Mouse (Mus musculus) E14TG2a.4 (cell line): ENCODE measurements around the gene Mtus2.

Experiments used
- CTCF ChIP-seq: conservative IDR thresholded peaks from 2 replicates; pipeline ENCODE4 v1.5.1; 2014; ENCODE audit warnings: low read length
- NANOG ChIP-seq: IDR thresholded peaks from 2 replicates; pipeline ENCODE4 v1.6.1; 2014; ENCODE audit warnings: borderline replicate concordance, low read length, mixed read lengths
- POU5F1 ChIP-seq: IDR thresholded peaks from 2 replicates; pipeline ENCODE4 v1.6.1; 2014; ENCODE audit warnings: low read length, borderline replicate concordance

DNA sequence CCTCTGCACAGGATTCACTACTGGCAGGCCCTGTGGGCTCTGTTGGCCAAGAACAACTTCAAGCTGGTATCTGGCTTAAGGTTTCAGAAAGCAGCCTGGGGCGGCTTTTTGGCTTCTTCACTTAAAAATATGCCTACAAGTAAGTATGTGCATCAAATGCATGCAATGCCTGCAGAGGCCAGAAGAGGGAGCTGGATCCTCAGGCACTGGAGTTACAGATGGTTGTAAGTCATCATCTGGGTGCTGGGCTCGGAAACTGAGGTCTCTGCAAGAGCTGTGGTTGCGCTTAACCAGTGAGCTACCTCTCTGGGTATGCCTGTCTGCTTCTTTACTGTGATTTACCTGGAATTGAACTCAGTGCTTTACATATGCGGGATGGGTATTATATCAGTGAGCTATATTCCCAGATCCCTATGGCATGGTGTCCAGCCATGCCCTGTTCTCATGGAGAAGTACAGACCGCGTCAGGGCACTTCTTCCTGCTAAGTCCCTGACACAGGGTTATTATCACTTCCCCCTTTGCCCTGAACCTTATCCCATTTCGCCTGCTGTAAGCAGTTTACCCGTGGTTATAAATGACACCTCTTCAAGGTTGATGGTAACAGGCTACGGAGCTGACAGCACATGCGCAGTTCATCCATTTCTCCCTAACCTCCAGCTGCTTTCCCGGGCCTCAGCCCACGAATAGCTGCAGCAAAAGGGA, 46.2 kb upstream of the Mtus2 start:
- peak; percentile 87 for TF ChIP-seq CTCF
- no peak for TF ChIP-seq POU5F1
- TF ChIP-seq NANOG, result no peak
